Mouse (Mus musculus): Measurements from ENCODE around the gene Btbd11. TPM values are rescaled to one million over a fixed set of nuclear protein-coding genes. Genes with fewer than 3 reads are reported as not detected.

The Btbd11 gene
- polyA plus RNA-seq, 1 experiment from 2014 or later: 6.6 TPM

DNA sequence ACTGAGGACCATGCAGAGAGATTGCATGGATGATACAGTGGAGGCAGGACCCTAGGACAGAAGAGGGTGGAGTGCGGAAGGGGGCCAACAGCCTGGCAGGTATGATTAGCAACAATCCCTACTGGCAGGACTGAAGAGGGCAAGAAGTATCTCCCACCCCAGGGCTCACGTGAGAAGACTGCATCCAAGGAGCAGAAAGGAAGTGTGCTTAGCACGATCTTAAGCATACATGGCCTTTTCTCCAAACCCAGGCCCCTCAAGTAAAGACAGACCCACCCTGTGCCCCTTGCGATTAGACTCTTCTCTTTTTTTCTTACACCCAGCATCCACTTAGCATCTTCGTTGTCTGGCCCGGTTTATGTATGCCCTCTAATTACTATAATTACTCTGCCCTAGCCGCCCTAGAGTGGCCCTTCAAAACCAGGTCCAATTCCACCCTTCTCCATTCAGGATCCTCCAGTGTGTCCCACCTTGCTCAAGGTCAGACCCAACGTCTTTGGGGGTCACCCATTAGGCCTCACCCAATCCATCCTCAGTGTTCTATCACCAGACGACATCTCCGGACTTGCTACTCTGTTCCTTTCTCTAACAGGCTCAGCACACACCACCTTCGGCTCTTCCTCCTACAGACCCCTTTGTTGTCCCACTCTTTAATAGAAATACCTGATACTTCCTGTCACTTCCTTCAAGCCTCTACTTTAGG lies 151.6 kb downstream of the Btbd11 start:
- Histone ChIP-seq H3K4me1 (ENCODE audit: control insufficient read depth, insufficient read depth, low read length) (peaks cover 7% of the 10 kb centered on the region; the same call in 1 of the 2 replicates), H3K9ac (ENCODE audit: low read length) (no peak overlapping the region), H3K27me3 (ENCODE audit: control insufficient read depth, insufficient read depth, low read length) (no peaks in the 10 kb centered on the region), H3K4me2 (ENCODE audit: low read depth) (no peak overlapping the region), H3K27ac (ENCODE audit: low read depth, low read length) (no peak overlapping the region), H3K4me3 (ENCODE audit: low read depth, low read length) (no peak overlapping the region), H3K36me3 (ENCODE audit: control insufficient read depth, insufficient read depth, low read length) (no peaks in the 10 kb centered on the region), H3K9me3 (ENCODE audit: control insufficient read depth, low read length) (no peaks in the 10 kb centered on the region)
- WGBS: 85% methylated on average over 11 of the region's 11 CpGs
- DNase-seq (ENCODE audit: low spot score) (no peak), ATAC-seq (ENCODE audit: insufficient read depth, low FRiP score, low TSS enrichment) (no peak)

DNA sequence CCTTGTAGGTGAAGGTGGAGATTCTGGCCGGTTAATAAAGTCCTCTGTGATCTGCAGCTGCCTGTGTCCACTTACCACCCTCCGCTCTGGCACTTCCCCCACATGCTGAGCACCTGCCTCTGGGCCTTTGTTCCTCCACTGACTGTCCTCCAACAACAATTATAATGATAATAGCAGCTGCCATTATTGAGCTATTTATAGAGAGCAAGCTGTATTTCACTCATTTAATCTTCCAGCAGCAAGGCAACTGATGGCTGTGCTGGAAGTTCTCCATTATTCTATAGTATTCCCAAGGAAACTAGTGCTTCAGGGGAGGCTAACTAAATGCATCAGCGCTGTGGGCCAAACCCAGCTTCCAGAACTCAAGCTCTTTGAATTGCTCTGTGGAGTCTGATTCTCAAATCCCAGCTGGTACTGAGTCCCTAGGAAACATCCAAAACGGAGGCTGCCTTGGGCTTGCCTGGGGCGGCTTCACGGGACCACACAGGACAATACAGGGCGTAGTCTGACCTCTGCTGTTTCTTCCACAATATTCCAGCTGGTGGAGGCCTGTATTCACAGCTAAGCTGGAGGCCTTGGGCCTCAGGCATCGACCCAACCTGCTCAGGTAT lies 153.0 kb downstream of the Btbd11 start:
- WGBS: 12% methylated on average over 8 of the region's 8 CpGs
- peak; percentile 23; the same call in 1 of the 2 replicates for ATAC-seq (ENCODE audit: insufficient read depth, low FRiP score, low TSS enrichment)
- no peak overlapping the region for H3K9ac ChIP-seq (ENCODE audit: low read length)
- H3K36me3 ChIP-seq (ENCODE audit: control insufficient read depth, insufficient read depth, low read length): no peaks in the 10 kb centered on the region
- no peak overlapping the region for H3K4me3 ChIP-seq (ENCODE audit: low read depth, low read length)
- DNase-seq (ENCODE audit: low spot score): peak; percentile 51
- no peak overlapping the region for H3K4me2 ChIP-seq (ENCODE audit: low read depth)
- H3K4me1 ChIP-seq (ENCODE audit: control insufficient read depth, insufficient read depth, low read length): peaks cover 7% of the 10 kb centered on the region; the same call in 1 of the 2 replicates
- H3K27me3 ChIP-seq (ENCODE audit: control insufficient read depth, insufficient read depth, low read length): no peaks in the 10 kb centered on the region
- H3K27ac ChIP-seq (ENCODE audit: low read depth, low read length): no peak overlapping the region
- no peaks in the 10 kb centered on the region for H3K9me3 ChIP-seq (ENCODE audit: control insufficient read depth, low read length)

DNA sequence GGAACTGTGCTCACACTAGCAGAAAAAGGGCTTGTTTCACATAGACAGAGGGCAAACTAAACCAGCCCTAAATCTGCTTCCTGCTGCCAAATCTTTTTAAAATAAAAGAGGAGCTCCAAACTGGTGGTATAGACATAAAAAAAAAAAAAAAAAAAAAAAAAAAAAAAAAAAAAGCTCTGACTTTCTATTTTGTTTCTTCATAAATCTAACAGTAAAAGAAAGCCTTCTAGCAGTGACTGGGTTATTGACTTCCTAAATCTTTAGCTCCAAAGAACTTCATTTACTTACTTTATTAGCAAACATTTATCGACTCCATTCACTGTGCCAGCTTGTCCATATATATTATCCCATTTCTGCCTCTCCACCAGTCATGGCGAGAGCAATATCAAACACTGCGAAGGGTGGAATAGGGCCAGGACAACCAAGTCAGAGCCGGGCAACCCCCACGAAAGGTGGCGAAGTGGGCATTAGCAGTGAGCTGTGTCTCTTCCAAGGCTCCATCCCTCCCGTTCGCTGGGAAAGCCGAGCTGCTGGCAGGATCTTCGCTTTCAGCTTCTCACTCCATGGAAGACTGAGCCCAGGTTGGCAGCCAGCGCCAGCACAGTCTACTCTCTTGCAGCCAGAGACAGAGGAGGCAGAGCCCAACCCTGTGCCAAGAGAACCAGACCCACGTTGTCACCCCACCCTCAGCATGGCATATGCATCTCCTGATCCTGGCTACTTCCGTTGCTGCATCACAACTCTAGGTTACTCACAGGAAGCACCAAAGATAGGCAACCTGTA lies 153.9 kb downstream of the Btbd11 start:
- no peak for DNase-seq (ENCODE audit: low spot score)
- Histone ChIP-seq H3K27ac (ENCODE audit: low read depth, low read length) (no peak overlapping the region), H3K36me3 (ENCODE audit: control insufficient read depth, insufficient read depth, low read length) (no peaks in the 10 kb centered on the region), H3K9me3 (ENCODE audit: control insufficient read depth, low read length) (no peaks in the 10 kb centered on the region), H3K4me3 (ENCODE audit: low read depth, low read length) (no peak overlapping the region), H3K4me2 (ENCODE audit: low read depth) (no peak overlapping the region), H3K27me3 (ENCODE audit: control insufficient read depth, insufficient read depth, low read length) (no peaks in the 10 kb centered on the region), H3K9ac (ENCODE audit: low read length) (no peak overlapping the region), H3K4me1 (ENCODE audit: control insufficient read depth, insufficient read depth, low read length) (peaks cover 7% of the 10 kb centered on the region; the same call in 1 of the 2 replicates)
- WGBS: 89% methylated on average over 13 of the region's 13 CpGs
- no peak for ATAC-seq (ENCODE audit: insufficient read depth, low FRiP score, low TSS enrichment)

DNA sequence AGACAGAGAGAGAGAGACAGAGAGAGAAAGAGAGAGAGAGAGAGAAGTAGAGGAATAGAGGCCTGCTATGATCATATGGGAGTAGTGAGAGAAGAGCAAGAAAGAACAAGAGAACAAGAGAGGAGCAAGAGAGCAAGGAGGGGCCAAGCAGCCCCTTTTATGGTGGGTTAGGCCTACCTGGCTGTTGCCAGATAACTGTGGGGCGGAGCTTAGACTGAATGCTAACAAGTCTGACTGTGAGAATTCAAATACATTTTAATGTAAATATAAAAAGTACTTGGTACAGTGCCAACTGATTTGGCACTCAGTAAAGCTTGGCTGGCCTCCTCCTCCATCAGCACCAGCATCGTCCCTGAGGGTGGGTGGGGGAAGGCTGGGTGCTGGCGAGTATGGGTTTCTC lies 154.9 kb downstream of the Btbd11 start:
- Histone ChIP-seq H3K9ac (ENCODE audit: low read length) (no peak overlapping the region), H3K36me3 (ENCODE audit: control insufficient read depth, insufficient read depth, low read length) (no peaks in the 10 kb centered on the region), H3K27me3 (ENCODE audit: control insufficient read depth, insufficient read depth, low read length) (no peaks in the 10 kb centered on the region), H3K9me3 (ENCODE audit: control insufficient read depth, low read length) (no peaks in the 10 kb centered on the region), H3K4me3 (ENCODE audit: low read depth, low read length) (no peak overlapping the region), H3K4me1 (ENCODE audit: control insufficient read depth, insufficient read depth, low read length) (peaks cover 7% of the 10 kb centered on the region; the same call in 1 of the 2 replicates), H3K4me2 (ENCODE audit: low read depth) (no peak overlapping the region), H3K27ac (ENCODE audit: low read depth, low read length) (no peak overlapping the region)
- no peak for ATAC-seq (ENCODE audit: insufficient read depth, low FRiP score, low TSS enrichment)
- DNase-seq (ENCODE audit: low spot score): no peak
- WGBS: 90% methylated on average over 3 of the region's 3 CpGs

DNA sequence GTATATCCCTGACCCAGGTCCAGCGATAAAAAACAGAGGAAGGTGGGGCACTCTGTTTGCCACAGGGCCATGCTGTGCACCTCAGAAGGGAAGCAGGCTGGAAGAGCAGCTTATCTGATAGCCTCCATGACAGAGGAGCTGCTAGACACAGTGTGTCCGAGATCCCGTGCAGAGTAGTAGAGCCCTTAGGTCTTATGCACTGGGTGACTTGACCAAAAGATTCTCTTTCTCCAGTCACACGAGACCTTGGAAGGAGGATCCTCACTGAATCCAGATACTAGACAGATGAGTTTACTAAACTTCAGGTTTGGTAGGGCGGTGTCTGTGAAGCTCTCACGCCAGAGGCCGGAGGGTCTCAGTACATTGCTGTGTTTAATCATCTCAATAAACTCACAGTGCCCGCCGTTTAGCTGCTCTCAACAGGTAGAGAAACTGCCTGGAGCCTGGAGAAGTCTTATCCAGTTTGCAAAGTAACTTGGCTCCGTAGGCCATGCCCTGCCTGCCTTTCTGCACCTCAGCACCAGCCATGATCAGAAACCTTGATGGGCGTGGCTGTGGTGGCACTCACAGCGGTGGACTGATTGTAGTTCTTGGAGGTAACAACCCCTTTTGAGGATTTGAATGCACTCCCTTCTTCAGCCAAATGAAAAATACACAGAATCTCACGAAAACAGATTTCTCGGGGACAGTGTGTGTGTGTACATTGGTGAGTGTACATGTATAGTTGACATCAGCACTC lies 155.4 kb downstream of the Btbd11 start:
- WGBS: 90% methylated on average over 14 of the region's 14 CpGs
- Histone ChIP-seq H3K9ac (ENCODE audit: low read length) (no peak overlapping the region), H3K27ac (ENCODE audit: low read depth, low read length) (no peak overlapping the region), H3K4me1 (ENCODE audit: control insufficient read depth, insufficient read depth, low read length) (peaks cover 7% of the 10 kb centered on the region; the same call in 1 of the 2 replicates), H3K36me3 (ENCODE audit: control insufficient read depth, insufficient read depth, low read length) (no peaks in the 10 kb centered on the region), H3K27me3 (ENCODE audit: control insufficient read depth, insufficient read depth, low read length) (no peaks in the 10 kb centered on the region), H3K4me3 (ENCODE audit: low read depth, low read length) (no peak overlapping the region), H3K9me3 (ENCODE audit: control insufficient read depth, low read length) (no peaks in the 10 kb centered on the region), H3K4me2 (ENCODE audit: low read depth) (no peak overlapping the region)
- DNase-seq (ENCODE audit: low spot score) (no peak), ATAC-seq (ENCODE audit: insufficient read depth, low FRiP score, low TSS enrichment) (no peak)

DNA sequence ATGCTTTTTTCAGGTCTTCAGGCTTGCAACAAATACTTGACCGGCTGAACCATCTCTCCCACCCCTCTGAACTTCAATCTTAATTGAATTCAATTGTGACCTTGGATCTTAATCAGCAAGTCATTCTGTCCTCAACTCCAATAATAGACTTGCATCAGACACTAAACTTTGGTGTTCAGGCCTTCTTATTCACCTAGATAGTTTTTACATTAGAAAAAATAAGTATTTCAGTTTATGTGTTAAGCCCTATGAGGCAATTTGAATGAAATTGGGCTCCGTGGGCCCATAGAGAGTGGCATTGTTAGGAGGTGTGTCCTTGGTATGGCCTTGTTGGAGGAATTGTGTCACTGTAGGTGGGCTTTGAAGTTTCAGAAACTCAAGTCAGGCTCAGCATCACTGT lies 156.7 kb downstream of the Btbd11 start:
- WGBS: 88% methylated on average over 2 of the region's 2 CpGs
- DNase-seq (ENCODE audit: low spot score): no peak
- Histone ChIP-seq H3K4me1 (ENCODE audit: control insufficient read depth, insufficient read depth, low read length) (peaks cover 7% of the 10 kb centered on the region; the same call in 1 of the 2 replicates), H3K9ac (ENCODE audit: low read length) (no peak overlapping the region), H3K36me3 (ENCODE audit: control insufficient read depth, insufficient read depth, low read length) (no peaks in the 10 kb centered on the region), H3K4me3 (ENCODE audit: low read depth, low read length) (no peak overlapping the region), H3K9me3 (ENCODE audit: control insufficient read depth, low read length) (no peaks in the 10 kb centered on the region), H3K4me2 (ENCODE audit: low read depth) (no peak overlapping the region), H3K27ac (ENCODE audit: low read depth, low read length) (no peak overlapping the region), H3K27me3 (ENCODE audit: control insufficient read depth, insufficient read depth, low read length) (no peaks in the 10 kb centered on the region)
- ATAC-seq (ENCODE audit: insufficient read depth, low FRiP score, low TSS enrichment): no peak

DNA sequence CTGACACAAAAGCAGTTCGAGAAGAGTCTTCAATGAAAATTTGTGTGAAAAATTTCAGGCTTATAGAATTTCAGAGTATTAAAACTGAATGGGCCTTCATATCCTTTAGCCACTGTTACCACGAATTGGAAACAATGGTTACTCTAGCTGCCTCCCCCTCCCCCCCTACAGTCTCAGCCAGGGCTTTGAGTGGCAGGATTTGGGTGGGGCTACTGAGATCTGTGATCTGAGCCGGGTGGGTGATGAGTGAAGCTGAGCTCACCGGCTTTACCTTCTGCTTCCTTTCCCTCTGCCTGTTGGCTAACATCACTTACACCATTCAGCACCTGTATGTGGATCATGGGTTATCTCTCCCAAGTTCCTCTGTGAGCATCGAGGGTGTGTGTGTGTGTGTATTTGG lies 158.4 kb downstream of the Btbd11 start:
- Histone ChIP-seq H3K27ac (ENCODE audit: low read depth, low read length) (no peak overlapping the region), H3K4me3 (ENCODE audit: low read depth, low read length) (no peak overlapping the region), H3K9ac (ENCODE audit: low read length) (no peak overlapping the region), H3K27me3 (ENCODE audit: control insufficient read depth, insufficient read depth, low read length) (no peaks in the 10 kb centered on the region), H3K36me3 (ENCODE audit: control insufficient read depth, insufficient read depth, low read length) (no peaks in the 10 kb centered on the region), H3K4me2 (ENCODE audit: low read depth) (no peak overlapping the region), H3K4me1 (ENCODE audit: control insufficient read depth, insufficient read depth, low read length) (0 out of 2 replicates have a peak, but pooled peaks cover under 1% of the 10 kb centered on the region), H3K9me3 (ENCODE audit: control insufficient read depth, low read length) (no peaks in the 10 kb centered on the region)
- 66% methylated on average over 5 of the region's 5 CpGs for WGBS
- DNase-seq (ENCODE audit: low spot score) (no peak), ATAC-seq (ENCODE audit: insufficient read depth, low FRiP score, low TSS enrichment) (no peak)

DNA sequence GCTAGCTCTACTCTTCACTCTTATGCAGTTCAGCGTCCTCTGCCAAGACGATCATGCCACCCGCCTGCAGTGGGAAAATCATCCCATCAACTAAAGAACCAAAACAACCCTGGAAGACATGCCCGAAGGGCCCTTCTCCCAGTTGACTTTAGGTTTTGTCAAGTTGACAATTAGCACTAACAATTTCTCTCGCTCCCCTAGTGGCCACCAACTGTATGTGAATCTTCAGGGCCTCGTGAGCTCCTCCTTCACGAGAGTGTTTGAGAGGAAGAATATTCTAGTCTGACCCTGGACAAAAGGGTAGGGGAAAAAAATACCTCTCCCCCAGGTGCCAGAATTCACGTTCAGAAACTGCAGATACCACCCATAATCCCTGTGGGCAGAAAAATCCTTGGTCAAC lies 168.6 kb downstream of the Btbd11 start:
- ATAC-seq (ENCODE audit: insufficient read depth, low FRiP score, low TSS enrichment) (no peak), DNase-seq (ENCODE audit: low spot score) (no peak)
- no peak overlapping the region for H3K27ac ChIP-seq (ENCODE audit: low read depth, low read length)
- no peak overlapping the region for H3K9ac ChIP-seq (ENCODE audit: low read length)
- H3K4me3 ChIP-seq (ENCODE audit: low read depth, low read length): no peak overlapping the region
- no peaks in the 10 kb centered on the region for H3K9me3 ChIP-seq (ENCODE audit: control insufficient read depth, low read length)
- no peaks in the 10 kb centered on the region for H3K4me1 ChIP-seq (ENCODE audit: control insufficient read depth, insufficient read depth, low read length)
- no peaks in the 10 kb centered on the region for H3K36me3 ChIP-seq (ENCODE audit: control insufficient read depth, insufficient read depth, low read length)
- WGBS: 64% methylated on average over 8 of the region's 8 CpGs
- H3K27me3 ChIP-seq (ENCODE audit: control insufficient read depth, insufficient read depth, low read length): no peaks in the 10 kb centered on the region
- H3K4me2 ChIP-seq (ENCODE audit: low read depth): no peak overlapping the region

Measured in neural tube, embryonic 11.5 days (tissue).